Mouse (Mus musculus): ENCODE data around the gene Myrip. TPM values are rescaled to one million over a fixed set of nuclear protein-coding genes. Genes with fewer than 3 reads are reported as not detected.

Gene Myrip
- polyA plus RNA-seq, 1 experiment from 2014 or later, result 0.24 TPM

- no peak for ATAC-seq (ENCODE audit: insufficient number of reproducible peaks, insufficient read depth, low FRiP score, low TSS enrichment, low read depth)
- WGBS, result 87% methylated on average over 4 of the region's 4 CpGs
These were observed 181.1 kb downstream of the Myrip start for GRCm38 (mm10) chr9:120482382-120482781.

GRCm38 (mm10) chr9:120483101-120483500, 181.8 kb downstream of the Myrip start:
- H3K4me1 ChIP-seq, result peaks cover 2% of the 10 kb centered on the region; the same call in 1 of the 2 replicates
- no peak overlapping the region for H3K27ac ChIP-seq
- H3K9me3 ChIP-seq, result no peaks in the 10 kb centered on the region
- H3K27me3 ChIP-seq, result no peaks in the 10 kb centered on the region; the same call in 1 of the 2 replicates
- H3K9ac ChIP-seq, result no peak overlapping the region
- WGBS, result 79% methylated on average over 8 of the region's 8 CpGs
- no peak for ATAC-seq (ENCODE audit: insufficient number of reproducible peaks, insufficient read depth, low FRiP score, low TSS enrichment, low read depth)
- no peak overlapping the region for H3K4me2 ChIP-seq
- no peaks in the 10 kb centered on the region for H3K36me3 ChIP-seq
- no peak overlapping the region for H3K4me3 ChIP-seq

More at GRCm38 (mm10) chr9:120482382-120482781, 181.1 kb downstream of the Myrip start:
- Histone ChIP-seq H3K4me1 (peaks cover 2% of the 10 kb centered on the region; the same call in 1 of the 2 replicates), H3K9me3 (no peaks in the 10 kb centered on the region), H3K9ac (no peak overlapping the region), H3K36me3 (no peaks in the 10 kb centered on the region), H3K27me3 (no peaks in the 10 kb centered on the region; the same call in 1 of the 2 replicates), H3K27ac (no peak overlapping the region), H3K4me2 (no peak overlapping the region), H3K4me3 (no peak overlapping the region)

- H3K27ac ChIP-seq, result no peak overlapping the region
These were observed 185.8 kb downstream of the Myrip start for GRCm38 (mm10) chr9:120487076-120487475.

GRCm38 (mm10) chr9:120491509-120491908, 190.2 kb downstream of the Myrip start:
- Histone ChIP-seq H3K27me3 (no peaks in the 10 kb centered on the region), H3K9me3 (no peaks in the 10 kb centered on the region), H3K4me3 (peak overlapping the region; percentile 100), H3K27ac (no peak overlapping the region), H3K4me1 (peaks cover 18% of the 10 kb centered on the region), H3K36me3 (peaks cover 23% of the 10 kb centered on the region), H3K4me2 (peak overlapping the region; percentile 81), H3K9ac (no peak overlapping the region)
- WGBS, result 83% methylated on average over 3 of the region's 3 CpGs
- ATAC-seq (ENCODE audit: insufficient number of reproducible peaks, insufficient read depth, low FRiP score, low TSS enrichment, low read depth), result no peak

More at GRCm38 (mm10) chr9:120487076-120487475, 185.8 kb downstream of the Myrip start:
- Histone ChIP-seq H3K4me1 (peaks cover 5% of the 10 kb centered on the region; the same call in 1 of the 2 replicates), H3K9ac (no peak overlapping the region), H3K4me2 (no peak overlapping the region), H3K4me3 (no peak overlapping the region), H3K36me3 (no peaks in the 10 kb centered on the region), H3K27me3 (no peaks in the 10 kb centered on the region; the same call in 1 of the 2 replicates), H3K9me3 (no peaks in the 10 kb centered on the region)
- 79% methylated on average over 8 of the region's 8 CpGs for WGBS
- ATAC-seq (ENCODE audit: insufficient number of reproducible peaks, insufficient read depth, low FRiP score, low TSS enrichment, low read depth), result no peak

GRCm38 (mm10) chr9:120492010-120492399, 190.7 kb downstream of the Myrip start, which contains the start of gene Eif1b:
Eif1b (plus strand) TSS chr9:120492232.
- H3K4me2 ChIP-seq, result peak within 1 kb of the TSS; percentile 81
- H3K4me3 ChIP-seq, result peak within 1 kb of the TSS; percentile 100
- no peaks in the 10 kb centered on the region for H3K27me3 ChIP-seq
- H3K27ac ChIP-seq, result peak within 1 kb of the TSS; percentile 93
- ATAC-seq (ENCODE audit: insufficient number of reproducible peaks, insufficient read depth, low FRiP score, low TSS enrichment, low read depth), result peak; percentile 40; the same call in 1 of the 2 replicates
- H3K4me1 ChIP-seq, result peaks cover 18% of the 10 kb centered on the region
- peak within 1 kb of the TSS; percentile 100 for H3K9ac ChIP-seq
- peaks cover 23% of the 10 kb centered on the region for H3K36me3 ChIP-seq
- 4% methylated on average over 19 of the region's 19 CpGs for WGBS
- no peaks in the 10 kb centered on the region for H3K9me3 ChIP-seq

GRCm38 (mm10) chr9:120492400-120493351, 191.4 kb downstream of the Myrip start:
- peak overlapping the region; percentile 100 for H3K4me3 ChIP-seq
- H3K4me2 ChIP-seq, result peak overlapping the region; percentile 81
- H3K4me1 ChIP-seq, result peaks cover 18% of the 10 kb centered on the region
- H3K27ac ChIP-seq, result peak overlapping the region; percentile 93
- ATAC-seq (ENCODE audit: insufficient number of reproducible peaks, insufficient read depth, low FRiP score, low TSS enrichment, low read depth), result peak; percentile 69
- H3K9me3 ChIP-seq, result no peaks in the 10 kb centered on the region
- peaks cover 23% of the 10 kb centered on the region for H3K36me3 ChIP-seq
- no peaks in the 10 kb centered on the region for H3K27me3 ChIP-seq
- WGBS, result under 1% methylated on average over 77 of the region's 97 CpGs
- peak overlapping the region; percentile 100 for H3K9ac ChIP-seq

- Histone ChIP-seq H3K4me1 (peaks cover 18% of the 10 kb centered on the region), H3K9me3 (no peaks in the 10 kb centered on the region), H3K9ac (peak overlapping the region; percentile 100), H3K27ac (peak overlapping the region; percentile 62; the same call in 1 of the 2 replicates), H3K4me3 (peak overlapping the region; percentile 100), H3K36me3 (peaks cover 23% of the 10 kb centered on the region), H3K4me2 (peak overlapping the region; percentile 81), H3K27me3 (no peaks in the 10 kb centered on the region)
- 49% methylated on average over 12 of the region's 12 CpGs for WGBS
- no peak for ATAC-seq (ENCODE audit: insufficient number of reproducible peaks, insufficient read depth, low FRiP score, low TSS enrichment, low read depth)
These were observed 192.5 kb downstream of the Myrip start for GRCm38 (mm10) chr9:120493781-120494180.

- 6% methylated on average over 3 of the region's 3 CpGs for WGBS
- no peak for ATAC-seq (ENCODE audit: insufficient number of reproducible peaks, insufficient read depth, low FRiP score, low TSS enrichment, low read depth)
- H3K4me2 ChIP-seq, result no peak overlapping the region
- H3K27me3 ChIP-seq, result no peaks in the 10 kb centered on the region
- peaks cover 15% of the 10 kb centered on the region for H3K4me1 ChIP-seq
- no peak overlapping the region for H3K9ac ChIP-seq
- no peak overlapping the region for H3K4me3 ChIP-seq
- no peak overlapping the region for H3K27ac ChIP-seq
- peaks cover 23% of the 10 kb centered on the region for H3K36me3 ChIP-seq
- H3K9me3 ChIP-seq, result no peaks in the 10 kb centered on the region
These were observed 195.4 kb downstream of the Myrip start for GRCm38 (mm10) chr9:120496691-120497090.

GRCm38 (mm10) chr9:120497983-120498382, 196.7 kb downstream of the Myrip start:
- no peaks in the 10 kb centered on the region for H3K9me3 ChIP-seq
- no peaks in the 10 kb centered on the region for H3K27me3 ChIP-seq
- no peak overlapping the region for H3K4me3 ChIP-seq
- peaks cover 23% of the 10 kb centered on the region for H3K36me3 ChIP-seq
- WGBS, result 84% methylated on average over 5 of the region's 5 CpGs
- no peak overlapping the region for H3K4me2 ChIP-seq
- H3K4me1 ChIP-seq, result peaks cover 15% of the 10 kb centered on the region
- ATAC-seq (ENCODE audit: insufficient number of reproducible peaks, insufficient read depth, low FRiP score, low TSS enrichment, low read depth), result no peak
- no peak overlapping the region for H3K27ac ChIP-seq
- no peak overlapping the region for H3K9ac ChIP-seq

GRCm38 (mm10) chr9:120501191-120501902, 200.0 kb downstream of the Myrip start:
- H3K9ac ChIP-seq, result no peak overlapping the region
- no peaks in the 10 kb centered on the region for H3K36me3 ChIP-seq
- 40% methylated on average over 10 of the region's 10 CpGs for WGBS
- H3K4me1 ChIP-seq, result no peaks in the 10 kb centered on the region
- no peaks in the 10 kb centered on the region for H3K9me3 ChIP-seq
- H3K27me3 ChIP-seq, result no peaks in the 10 kb centered on the region
- H3K4me2 ChIP-seq, result no peak overlapping the region
- no peak overlapping the region for H3K27ac ChIP-seq
- H3K4me3 ChIP-seq, result no peak overlapping the region
- no peak for ATAC-seq (ENCODE audit: insufficient number of reproducible peaks, insufficient read depth, low FRiP score, low TSS enrichment, low read depth)

- peaks cover 4% of the 10 kb centered on the region for H3K9me3 ChIP-seq
- 9% methylated on average over 8 of the region's 8 CpGs for WGBS
- no peak for ATAC-seq (ENCODE audit: insufficient number of reproducible peaks, insufficient read depth, low FRiP score, low TSS enrichment, low read depth)
- H3K27ac ChIP-seq, result no peak overlapping the region
- no peaks in the 10 kb centered on the region for H3K27me3 ChIP-seq
- H3K4me1 ChIP-seq, result no peaks in the 10 kb centered on the region
- no peak overlapping the region for H3K4me2 ChIP-seq
- H3K4me3 ChIP-seq, result no peak overlapping the region
- no peaks in the 10 kb centered on the region for H3K36me3 ChIP-seq
- H3K9ac ChIP-seq, result no peak overlapping the region
These were observed 200.7 kb downstream of the Myrip start for GRCm38 (mm10) chr9:120502013-120502412.
